Mouse (Mus musculus) ES-Bruce4 (cell line): ENCODE data around the gene Fli1. TPM values are rescaled to one million over a fixed set of nuclear protein-coding genes. Genes with fewer than 3 reads are reported as not detected.

Source experiments
- H3K27ac ChIP-seq: 2 replicates; pipeline ENCODE4 v1.5.1; 2012; ENCODE audit warnings: low read length, inconsistent platforms; ENCODE audit not compliant: insufficient read depth
- H3K27me3 ChIP-seq: 2 replicates; pipeline ENCODE4 v1.6.1; 2012; ENCODE audit warnings: mild to moderate bottlenecking, low read length, inconsistent platforms; ENCODE audit not compliant: control insufficient read depth, poor library complexity, insufficient read depth, severe bottlenecking
- H3K36me3 ChIP-seq: 2 replicates; pipeline ENCODE4 v1.6.1; 2012; ENCODE audit warnings: inconsistent platforms, mild to moderate bottlenecking, low read length, moderate library complexity; ENCODE audit not compliant: control insufficient read depth, poor library complexity, insufficient read depth, severe bottlenecking
- H3K4me1 ChIP-seq: one replicate; pipeline ENCODE4 v1.8.1; 2011; ENCODE audit warnings: low read length; ENCODE audit not compliant: control insufficient read depth, insufficient read depth
- H3K4me3 ChIP-seq: 2 replicates; pipeline ENCODE4 v1.5.1; 2011; ENCODE audit warnings: low read depth, mild to moderate bottlenecking, low read length
- H3K9ac ChIP-seq: 2 replicates; pipeline ENCODE4 v1.6.1; 2012; ENCODE audit warnings: low read depth, mild to moderate bottlenecking, inconsistent platforms; ENCODE audit not compliant: poor library complexity, severe bottlenecking
- H3K9me3 ChIP-seq: replicated peaks from 2 replicates; pipeline ENCODE4 v1.6.1; 2012; ENCODE audit warnings: mild to moderate bottlenecking, low read length, inconsistent platforms; ENCODE audit not compliant: control insufficient read depth, poor library complexity, insufficient read depth, severe bottlenecking
- CTCF ChIP-seq: IDR thresholded peaks from one replicate; pipeline ENCODE4 v1.8.1; 2011; ENCODE audit warnings: low read depth, low read length
- EP300 ChIP-seq: IDR thresholded peaks from 2 replicates; pipeline ENCODE4 v1.6.1; 2011; ENCODE audit warnings: low read depth, low read length; ENCODE audit not compliant: insufficient read depth
- POLR2A ChIP-seq: IDR thresholded peaks from one replicate; pipeline ENCODE4 v1.8.1; 2011; ENCODE audit warnings: low read length; ENCODE audit not compliant: insufficient read depth
- polyA plus RNA-seq: library from polyadenylated mRNA; stranded (reverse); fragments of >200 nt; gene quantifications from 2 replicates; pipeline ENCODE4 v1.2.4, GENCODE M21; 2011; ENCODE audit warnings: low read depth; ENCODE audit not compliant: missing spikeins, insufficient read depth, insufficient read length

Fli1 gene
- polyA plus RNA-seq, 1 experiment: not detected

- H3K4me3 ChIP-seq: no peak overlapping the region
- TF ChIP-seq EP300: no peak
- no peak for TF ChIP-seq CTCF
- TF ChIP-seq POLR2A: no peak
- no peaks in the 10 kb centered on the region for H3K9me3 ChIP-seq
- no peak overlapping the region for H3K27ac ChIP-seq
- H3K27me3 ChIP-seq: no peaks in the 10 kb centered on the region
- no peaks in the 10 kb centered on the region for H3K4me1 ChIP-seq
- no peaks in the 10 kb centered on the region for H3K36me3 ChIP-seq
- H3K9ac ChIP-seq: no peak overlapping the region
Measured at GRCm38 (mm10) chr9:32478799-32479198, 63.9 kb downstream of the Fli1 start.

GRCm38 (mm10) chr9:32478087-32478486, 64.6 kb downstream of the Fli1 start:
- Histone ChIP-seq H3K27me3 (no peaks in the 10 kb centered on the region), H3K36me3 (no peaks in the 10 kb centered on the region), H3K4me1 (no peaks in the 10 kb centered on the region), H3K27ac (no peak overlapping the region), H3K9ac (no peak overlapping the region), H3K4me3 (no peak overlapping the region), H3K9me3 (no peaks in the 10 kb centered on the region)
- TF ChIP-seq EP300 (no peak), CTCF (no peak)

GRCm38 (mm10) chr9:32476604-32477003, 66.1 kb downstream of the Fli1 start:
- no peak for TF ChIP-seq CTCF
- no peak for TF ChIP-seq POLR2A
- TF ChIP-seq EP300: no peak
- Histone ChIP-seq H3K27me3 (no peaks in the 10 kb centered on the region), H3K4me1 (no peaks in the 10 kb centered on the region), H3K36me3 (no peaks in the 10 kb centered on the region), H3K9ac (no peak overlapping the region), H3K9me3 (no peaks in the 10 kb centered on the region), H3K27ac (no peak overlapping the region), H3K4me3 (no peak overlapping the region)

GRCm38 (mm10) chr9:32474621-32475390, 67.9 kb downstream of the Fli1 start:
- Histone ChIP-seq H3K4me1 (no peaks in the 10 kb centered on the region), H3K36me3 (no peaks in the 10 kb centered on the region), H3K4me3 (no peak overlapping the region), H3K27ac (no peak overlapping the region), H3K27me3 (no peaks in the 10 kb centered on the region), H3K9ac (no peak overlapping the region), H3K9me3 (no peaks in the 10 kb centered on the region)
- TF ChIP-seq POLR2A (no peak), CTCF (no peak), EP300 (no peak)

- Histone ChIP-seq H3K4me3 (no peak overlapping the region), H3K36me3 (no peaks in the 10 kb centered on the region), H3K9me3 (no peaks in the 10 kb centered on the region), H3K9ac (no peak overlapping the region), H3K27me3 (no peaks in the 10 kb centered on the region), H3K4me1 (no peaks in the 10 kb centered on the region), H3K27ac (no peak overlapping the region)
- TF ChIP-seq CTCF (no peak), EP300 (no peak), POLR2A (no peak)
Measured at GRCm38 (mm10) chr9:32472346-32472745, 70.3 kb downstream of the Fli1 start.

- Histone ChIP-seq H3K27me3 (no peaks in the 10 kb centered on the region), H3K36me3 (no peaks in the 10 kb centered on the region), H3K27ac (no peak overlapping the region), H3K4me1 (no peaks in the 10 kb centered on the region), H3K4me3 (no peak overlapping the region), H3K9me3 (no peaks in the 10 kb centered on the region), H3K9ac (no peak overlapping the region)
- no peak for TF ChIP-seq EP300
Measured at GRCm38 (mm10) chr9:32469123-32469751, 73.4 kb downstream of the Fli1 start.
